Mouse (Mus musculus): ENCODE results near the gene Set.

Set gene

DNA sequence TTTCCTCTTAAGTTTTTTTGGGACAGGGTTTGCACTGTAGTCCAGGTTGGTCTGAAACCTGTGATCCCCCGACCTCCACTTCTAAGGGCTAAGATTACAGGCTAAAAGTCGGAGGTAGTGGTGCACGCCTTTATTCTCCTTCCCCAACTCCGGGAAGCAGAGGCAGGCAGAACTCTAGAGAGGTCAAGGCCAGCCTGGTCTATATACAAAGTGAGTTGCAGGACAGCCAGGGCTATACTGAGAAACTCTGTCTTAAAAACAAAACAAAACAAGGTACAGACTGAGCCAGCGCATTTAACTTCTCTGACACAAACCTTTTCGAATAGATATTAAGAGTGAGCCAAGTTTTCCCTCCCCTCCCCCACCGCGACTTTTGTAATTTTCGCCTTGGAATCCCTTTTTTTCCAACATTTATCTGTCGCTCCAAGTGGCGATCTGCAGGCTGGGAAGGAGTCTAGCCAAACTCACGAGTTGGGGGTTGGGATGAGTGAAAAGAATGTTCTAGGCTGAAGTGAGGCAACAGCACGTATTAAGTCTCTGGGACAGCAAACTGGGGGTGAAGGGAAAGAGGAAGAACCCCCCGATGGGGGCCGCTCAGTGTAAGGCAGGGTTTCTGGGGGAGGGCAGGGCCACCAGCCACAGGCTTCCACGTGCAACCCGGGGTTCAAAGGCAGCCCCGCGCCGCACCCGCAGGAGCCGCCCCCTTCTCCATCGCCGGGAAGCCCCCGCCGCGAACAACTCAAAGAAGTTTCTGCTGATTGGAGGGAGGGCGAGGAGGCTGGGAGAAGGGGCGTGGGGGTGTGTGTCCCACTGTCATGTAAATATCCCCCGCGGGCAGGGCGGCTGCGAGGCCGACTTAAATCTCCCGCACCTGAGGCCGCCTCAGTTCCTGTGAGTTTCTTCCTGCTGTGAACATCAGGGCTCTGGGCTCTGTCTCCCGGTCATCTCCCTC lies 4.3 kb downstream of the Set start:
- in situ Hi-C loops (cut with MboI, MseI) = no loop called here

DNA sequence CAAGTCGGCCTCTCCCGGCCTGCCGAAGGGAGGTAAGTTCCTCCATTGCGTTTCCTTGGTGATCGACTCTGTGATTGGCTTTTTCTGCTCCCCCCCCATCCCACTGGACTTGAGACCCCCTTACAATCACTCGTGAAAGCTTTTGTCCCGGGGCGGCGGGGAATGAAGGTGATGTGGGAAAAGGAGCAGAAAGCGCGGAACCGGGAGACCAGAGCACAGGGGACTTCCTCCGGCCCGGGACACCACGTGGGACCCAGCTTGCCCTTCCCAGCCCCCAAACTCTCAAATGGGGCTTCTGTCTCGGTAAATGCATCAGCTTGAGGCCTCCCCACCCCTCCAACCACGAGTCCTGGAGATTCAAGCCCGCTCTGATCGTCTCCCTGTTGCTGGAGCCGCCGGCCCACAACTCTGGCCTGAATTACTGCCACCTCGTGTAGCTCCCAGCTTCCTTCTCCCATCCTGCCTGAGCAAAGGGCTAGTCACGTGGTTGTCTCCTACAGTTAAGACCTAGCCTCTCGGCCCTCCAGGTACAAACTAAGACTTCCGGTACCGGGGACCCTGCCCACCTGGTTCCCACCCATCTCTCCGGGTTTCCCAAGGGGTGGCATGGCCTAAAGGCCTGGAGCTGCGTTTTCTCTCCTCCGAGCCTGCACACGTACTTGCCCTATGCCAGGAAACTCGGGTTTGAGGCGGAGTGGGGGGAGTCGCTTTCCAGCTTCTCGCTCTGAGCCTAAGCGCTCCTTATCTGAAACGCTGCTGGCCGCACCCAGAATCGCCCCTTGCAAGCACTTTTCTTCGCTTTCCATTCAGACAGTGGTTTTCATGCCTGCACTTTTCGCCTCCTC lies 5.3 kb downstream of the Set start:
- in situ Hi-C loops (cut with MboI, MseI) = no loop called here

DNA sequence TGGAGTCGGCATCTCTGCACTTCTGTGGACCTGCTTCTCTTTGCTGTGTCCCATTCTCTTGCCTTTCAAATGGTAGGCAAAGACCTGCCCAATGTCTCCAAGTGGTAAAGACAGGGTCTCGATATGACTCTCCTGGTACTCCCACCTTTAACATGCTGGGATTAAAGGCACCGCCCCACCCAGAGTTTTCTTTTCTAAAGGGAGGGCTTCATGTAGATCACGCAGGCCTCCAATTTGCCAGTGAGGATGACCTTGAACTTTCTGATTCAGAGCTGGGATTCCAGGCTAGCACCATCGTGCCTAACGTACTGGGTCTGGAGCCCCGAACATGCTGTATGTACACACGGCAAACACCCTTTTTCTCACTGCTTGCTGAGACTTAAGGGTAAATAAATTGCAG lies 6.1 kb downstream of the Set start:
- in situ Hi-C loops (cut with MboI, MseI) = no loop called here

DNA sequence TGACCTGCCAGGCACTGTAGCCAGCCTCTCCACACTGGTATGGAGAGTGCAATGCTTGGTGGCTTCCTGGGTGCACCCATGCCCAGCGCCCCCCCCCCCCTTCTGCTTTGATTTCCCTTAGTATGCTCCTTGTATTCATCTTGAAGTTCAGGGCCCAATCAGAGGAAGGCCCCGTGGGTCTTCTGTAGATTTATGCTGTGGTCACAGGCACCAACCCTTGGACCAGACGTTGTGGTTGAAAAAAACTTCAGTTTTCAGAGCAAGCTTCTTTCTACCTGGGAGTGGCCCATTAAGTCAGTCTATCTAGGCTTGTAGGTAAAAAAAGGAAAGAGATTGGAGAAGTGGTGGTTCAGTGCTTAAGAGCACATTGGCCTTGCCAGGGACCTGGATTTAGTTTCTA lies 6.6 kb downstream of the Set start:
- in situ Hi-C loops (cut with MboI, MseI) = no loop called here

DNA sequence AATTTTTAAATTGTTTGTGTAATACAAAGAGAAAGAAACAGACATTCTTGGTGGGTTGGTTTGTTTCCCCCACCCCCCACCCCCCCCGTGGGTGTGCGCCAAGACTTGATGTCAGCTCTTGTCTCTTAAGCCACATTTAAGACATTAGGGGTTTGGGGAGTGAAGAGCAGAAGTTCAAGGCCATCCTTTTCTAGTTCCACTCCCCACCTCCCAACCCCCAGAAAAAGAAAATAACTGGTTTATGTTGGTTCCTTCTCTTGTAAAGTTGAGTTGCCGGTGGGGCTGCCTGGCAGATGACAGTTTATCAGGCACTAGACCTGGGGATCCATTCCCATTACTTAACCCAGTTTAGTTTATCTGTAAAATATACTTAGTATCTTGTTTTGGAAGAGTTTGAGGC lies 7.1 kb downstream of the Set start:
- in situ Hi-C loops (cut with MboI, MseI) = no loop called here

GRCm38 (mm10) chr2:30066046-30066901 lies 9.1 kb downstream of the Set start:
- in situ Hi-C loops (cut with MboI, MseI) = no loop called here

- in situ Hi-C loops (cut with MboI, MseI) = no loop called here
These were observed 10.1 kb downstream of the Set start for GRCm38 (mm10) chr2:30067031-30067888.

DNA sequence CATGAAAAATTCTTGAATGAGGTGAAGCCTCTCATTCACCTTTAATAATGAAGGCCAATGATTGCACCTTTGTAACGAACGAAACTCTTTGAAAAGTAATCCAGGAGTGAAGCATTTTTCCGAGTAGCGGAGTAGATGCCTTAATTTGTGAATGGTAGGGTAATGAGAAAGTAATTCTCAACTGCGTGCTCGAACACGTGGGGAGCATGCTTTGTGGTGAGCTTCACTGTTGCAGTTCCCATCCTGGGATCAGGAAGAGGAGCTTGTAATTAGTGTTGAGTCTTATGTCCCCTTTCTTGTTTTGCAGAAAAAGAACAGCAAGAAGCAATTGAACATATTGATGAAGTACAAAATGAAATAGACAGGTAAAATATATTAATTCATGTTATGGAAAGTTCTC lies 10.8 kb downstream of the Set start:
- in situ Hi-C loops (cut with MboI, MseI) = no loop called here

DNA sequence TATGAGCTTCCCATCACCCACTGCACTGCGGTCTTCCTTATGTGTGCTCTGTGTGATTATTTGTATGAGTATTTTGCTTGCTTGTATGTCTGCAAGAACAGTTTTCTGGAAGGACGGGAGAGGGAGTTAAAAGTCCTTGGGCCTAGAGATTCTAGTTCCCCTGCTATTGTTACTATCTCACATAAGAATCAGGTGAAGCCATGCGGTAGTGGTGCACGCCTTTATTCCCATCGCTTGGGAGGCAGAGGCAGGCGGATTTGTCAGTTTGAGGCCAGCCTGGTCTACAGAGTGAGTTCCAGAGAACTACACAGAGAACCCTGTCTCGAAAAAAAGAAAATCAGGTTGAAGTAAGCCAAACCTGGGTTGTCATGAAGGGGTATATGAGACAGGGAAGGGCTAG lies 15.7 kb downstream of the Set start:
- in situ Hi-C loops (cut with MboI, MseI) = no loop called here

GRCm38 (mm10) chr2:30073285-30073684 lies 16.1 kb downstream of the Set start:
- in situ Hi-C loops (cut with MboI, MseI) = no loop called here

DNA sequence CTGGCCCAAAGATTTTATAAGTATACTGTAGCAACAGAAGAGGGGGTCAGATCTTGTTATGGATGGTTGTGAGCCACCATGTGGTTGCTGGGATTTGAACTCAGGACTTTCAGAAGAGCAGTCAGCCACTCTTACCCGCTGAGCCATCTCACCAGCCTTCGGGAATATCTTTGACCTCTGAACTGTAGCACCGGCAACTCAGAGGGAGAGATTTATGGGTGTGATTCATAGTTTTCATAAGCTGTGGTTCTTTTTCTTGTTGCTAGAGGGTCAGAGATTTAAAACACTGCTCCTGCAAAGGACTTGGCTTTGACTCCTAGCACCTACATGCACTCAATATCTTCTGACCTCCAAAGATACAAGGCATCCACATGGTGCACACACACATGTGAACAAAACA lies 18.4 kb downstream of the Set start:
- in situ Hi-C loops (cut with MboI, MseI) = loop anchor here (25.0 kb wide), 1 partner anchor 1387 kb away; the partner anchor contains the start of gene Ass1

DNA sequence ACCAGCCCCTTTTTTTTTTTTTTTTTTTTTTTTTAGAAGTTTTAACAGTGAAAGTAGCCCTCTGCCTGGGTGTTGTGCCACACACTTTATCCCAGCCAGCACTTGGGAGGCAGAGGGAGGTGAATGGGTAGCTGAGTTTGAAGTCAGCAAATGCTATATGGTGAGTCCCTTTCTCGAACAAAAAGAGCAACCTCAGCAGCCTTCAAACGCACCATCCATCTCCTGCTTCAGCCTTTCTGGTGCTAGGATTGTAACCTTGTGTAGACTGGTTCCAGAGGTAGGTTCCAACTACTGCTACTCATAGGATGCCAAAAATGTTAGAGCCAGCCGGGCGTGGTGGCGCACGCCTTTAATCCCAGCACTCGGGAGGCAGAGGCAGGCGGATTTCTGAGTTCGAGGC lies 19.3 kb downstream of the Set start:
- in situ Hi-C loops (cut with MboI, MseI) = loop anchor here (25.0 kb wide), 1 partner anchor 1386 kb away; the partner anchor contains the start of gene Ass1

DNA sequence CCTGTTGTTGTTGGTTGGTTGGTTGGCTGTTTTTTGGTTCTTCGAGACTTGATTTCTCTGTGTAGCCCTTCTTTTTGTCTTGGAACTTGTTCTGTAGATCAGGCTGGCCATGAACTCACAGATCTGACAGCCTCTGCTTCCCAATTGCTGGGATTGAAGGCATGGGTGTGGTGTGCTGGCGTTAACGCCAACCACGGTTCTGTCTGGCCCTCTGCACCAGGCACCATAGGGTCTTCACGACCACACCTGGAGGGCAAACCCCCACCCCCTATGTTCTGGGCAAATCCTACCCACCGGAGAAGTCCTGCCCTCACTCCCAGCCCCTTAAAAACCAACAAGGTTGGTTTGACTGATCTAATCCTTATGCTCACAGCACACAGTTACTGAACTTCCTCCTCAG lies 19.8 kb downstream of the Set start:
- in situ Hi-C loops (cut with MboI, MseI) = loop anchor here (25.0 kb wide), 1 partner anchor 1385 kb away; the partner anchor contains the start of gene Ass1

GRCm38 (mm10) chr2:30077502-30078348 lies 20.5 kb downstream of the Set start, which contains the start of gene Pkn3:
Gene Pkn3 (plus strand): TSS chr2:30077684.
- in situ Hi-C loops (cut with MboI, MseI) = loop anchor here (25.0 kb wide), 1 partner anchor 1385 kb away; the partner anchor contains the start of gene Ass1

DNA sequence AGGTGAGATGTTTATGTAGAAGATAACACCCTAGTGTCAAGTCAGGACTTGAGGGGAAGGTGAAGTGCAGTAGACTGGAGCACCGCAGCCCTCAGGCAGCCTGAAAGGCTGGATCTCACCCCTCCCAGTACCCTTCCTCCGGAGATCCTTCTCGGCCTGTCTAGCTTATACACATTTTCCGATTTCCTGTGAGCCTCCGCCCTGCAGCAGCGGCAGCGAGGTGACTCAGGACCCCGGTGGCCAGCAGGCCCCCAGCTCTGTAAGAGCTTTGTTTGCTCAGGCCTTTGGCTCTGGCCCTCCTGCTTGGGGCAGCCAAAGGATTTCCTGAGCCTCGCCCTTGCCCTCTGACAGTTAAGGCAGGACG lies 21.2 kb downstream of the Set start:
- in situ Hi-C loops (cut with MboI, MseI) = loop anchor here (25.0 kb wide), 1 partner anchor 1384 kb away; the partner anchor contains the start of gene Ass1

GRCm38 (mm10) chr2:30078760-30079159 lies 21.6 kb downstream of the Set start:
- in situ Hi-C loops (cut with MboI, MseI) = loop anchor here (25.0 kb wide), 1 partner anchor 1384 kb away; the partner anchor contains the start of gene Ass1

DNA sequence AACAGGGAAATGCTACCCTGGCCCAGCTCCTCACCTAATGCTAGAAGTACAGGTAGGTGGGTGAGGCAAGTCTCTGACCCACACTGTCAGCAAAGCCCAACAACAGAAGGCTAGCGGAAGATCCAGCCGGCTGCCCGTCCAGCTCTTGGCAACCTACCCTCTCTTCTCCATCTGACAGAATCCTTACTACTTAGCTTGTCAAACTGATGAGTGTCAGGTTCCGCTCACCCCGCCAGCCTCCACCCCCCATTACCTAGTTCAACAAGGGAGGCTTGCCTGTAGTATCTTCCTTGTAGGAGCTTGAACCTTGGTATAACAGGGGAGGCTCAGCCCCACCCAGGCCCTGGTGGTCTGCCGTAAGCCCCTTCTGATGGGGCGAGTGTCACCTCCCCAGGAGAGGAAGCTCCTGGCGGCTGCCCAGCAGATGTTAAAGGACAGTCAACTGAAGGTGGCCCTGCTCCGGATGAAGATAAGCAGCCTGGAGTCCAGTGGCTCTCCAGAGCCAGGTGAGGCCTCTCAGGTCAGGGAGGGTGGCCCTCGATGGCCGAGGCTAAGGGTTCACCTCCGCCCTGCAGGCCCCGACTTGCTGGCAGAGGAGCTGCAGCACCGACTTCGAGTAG lies 23.1 kb downstream of the Set start:
- in situ Hi-C loops (cut with MboI, MseI) = loop anchor here (5.0 to 25.0 kb wide), 2 partner anchors 33 to 1382 kb away; partner anchors contain the start of genes Ass1 and Wdr34

DNA sequence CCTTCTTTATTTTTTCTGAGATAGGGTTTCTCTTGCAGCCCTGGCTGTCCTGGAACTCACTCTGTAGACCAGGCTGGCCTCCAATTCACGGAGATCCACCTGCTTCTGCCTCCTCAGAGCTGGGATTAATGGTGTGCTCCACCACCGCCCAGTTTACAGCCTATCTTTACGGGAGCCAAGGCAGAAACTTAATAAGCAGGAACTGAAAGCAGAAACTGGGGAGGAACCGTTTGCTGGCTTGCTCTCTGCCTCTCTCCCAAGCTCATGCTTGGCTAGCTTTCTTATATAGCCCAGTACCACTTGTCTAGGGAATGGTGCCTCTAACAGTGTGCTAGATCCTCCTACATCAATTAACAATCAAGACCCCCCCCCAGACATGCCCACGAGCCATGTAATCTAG lies 26.9 kb downstream of the Set start:
- in situ Hi-C loops (cut with MboI, MseI) = loop anchor here (5.0 to 25.0 kb wide), 2 partner anchors 37 to 1378 kb away; partner anchors contain the start of genes Ass1 and Wdr34
